Mouse (Mus musculus): Measurements from ENCODE around the gene Gm49359. TPM values are rescaled to one million over a fixed set of nuclear protein-coding genes. Genes with fewer than 3 reads are reported as not detected.
A peak's percentile ranks its signal among the peaks of the same experiment; 100 is the strongest.
"Not testable (repeated sequence)": the region's sequence is repeated elsewhere in the genome, so short reads cannot be mapped to it uniquely, and the experiment has no call there.

Gm49359 gene
- polyA plus RNA-seq (2014; fragmentation: Nextera tagmentation; extraction: Ambion mirVana): 14.9 and 15.3 TPM in 2 replicates

DNA sequence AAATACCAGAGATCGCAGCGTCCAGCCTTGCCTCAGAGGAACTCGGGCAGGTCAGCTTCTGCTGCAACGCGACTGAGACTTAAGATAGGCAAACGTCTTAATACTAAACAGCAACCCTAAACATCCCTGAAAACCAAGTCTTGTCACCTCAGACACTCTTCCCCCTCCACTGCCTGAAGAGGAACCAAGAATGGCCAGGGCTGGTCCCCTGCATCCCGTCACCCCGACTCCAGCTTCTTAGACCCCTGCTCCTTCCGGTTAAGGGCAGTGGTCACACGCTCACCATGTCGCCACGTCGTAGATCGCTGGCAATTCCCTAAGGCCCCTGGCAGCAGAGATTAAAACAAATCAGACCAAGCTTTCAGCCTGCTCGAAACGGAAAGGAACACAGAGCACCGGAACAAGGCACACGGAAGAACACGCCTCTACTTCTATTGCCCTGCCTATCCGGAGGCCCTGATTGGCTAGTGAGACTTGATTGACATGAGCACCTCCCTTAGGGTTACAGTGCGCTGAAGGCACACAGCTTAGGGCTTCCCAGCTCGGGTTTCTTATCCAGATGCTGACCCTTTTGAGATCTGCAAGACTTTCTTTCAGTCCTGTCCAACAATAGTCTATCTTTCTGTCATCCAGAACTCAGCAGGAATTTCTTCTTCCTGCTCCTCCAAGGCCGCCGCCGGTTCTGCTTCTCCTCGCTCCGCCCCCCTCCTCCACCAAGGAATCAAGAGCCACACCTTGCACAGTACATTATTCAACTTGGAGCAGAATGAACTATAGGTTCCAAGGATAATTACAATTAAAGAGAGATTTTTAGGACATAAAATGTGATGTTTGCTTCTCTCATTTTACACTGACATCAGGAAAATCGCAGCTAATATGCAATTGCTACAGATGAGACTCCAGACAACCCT lies at the start of gene Gm49359:
TSS of gene Gm49359 (minus strand) at position 409 of the 911 bp plus-strand sequence.
- under 1% methylated on average over 28 of the region's 28 CpGs for WGBS
- not testable (repeated sequence) for H3K27me3 ChIP-seq (ENCODE audit: control insufficient read depth, insufficient read depth, low read length); H3K36me3 ChIP-seq (ENCODE audit: control insufficient read depth, insufficient read depth, low read length); H3K4me1 ChIP-seq (ENCODE audit: control insufficient read depth, insufficient read depth, low read length); H3K9me3 ChIP-seq (ENCODE audit: control insufficient read depth, low read length)
- H3K27ac ChIP-seq (ENCODE audit: low read depth, low read length): peak within 1 kb of the TSS; percentile 62; the same call in 1 of the 2 replicates
- H3K9ac ChIP-seq (ENCODE audit: low read depth, low read length): peak within 1 kb of the TSS; percentile 71
- ATAC-seq (ENCODE audit: low FRiP score, low TSS enrichment): peak; percentile 100
- H3K4me2 ChIP-seq (replicated peaks; ENCODE audit: low read depth, low read length): peak within 1 kb of the TSS; percentile 34
- peak within 1 kb of the TSS; percentile 65 for H3K4me3 ChIP-seq (ENCODE audit: low read length)

DNA sequence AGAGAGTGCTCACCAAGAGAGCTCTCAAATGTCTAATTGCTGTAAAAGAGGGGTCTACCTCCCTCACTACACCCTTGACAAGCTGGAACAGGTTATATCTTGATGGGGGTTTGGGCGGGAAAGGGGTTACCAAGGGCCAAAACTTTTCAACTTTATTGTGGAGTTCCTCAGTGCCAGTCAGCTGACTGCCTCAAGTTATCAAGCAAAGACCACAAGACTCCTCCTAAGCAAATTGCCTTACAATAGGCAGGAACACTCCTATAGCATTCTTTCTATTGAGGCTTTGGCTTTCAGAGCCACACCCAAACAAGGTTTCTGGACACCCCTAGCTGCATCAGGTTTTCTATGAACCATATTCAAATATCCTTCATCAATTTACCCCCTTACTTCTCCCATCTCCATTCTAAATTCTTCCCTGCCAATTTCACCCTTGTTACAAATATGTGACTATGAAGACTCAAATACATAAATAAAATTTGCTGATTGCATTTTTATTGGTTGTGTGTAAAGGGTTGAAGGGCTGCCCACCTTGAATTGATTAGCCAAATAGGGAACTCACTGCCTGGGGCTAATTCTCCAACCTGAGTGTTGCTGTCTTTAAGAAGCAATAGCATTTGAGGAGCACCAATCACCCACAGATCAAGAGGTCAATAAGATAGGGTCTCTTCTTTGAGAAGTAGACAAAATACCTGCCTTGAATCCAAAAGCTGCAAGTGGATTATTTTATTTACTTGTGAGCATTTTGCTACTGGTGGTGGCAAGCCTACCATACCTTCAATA lies 44.2 kb upstream of the Gm49359 start:
- not testable (repeated sequence) for H3K36me3 ChIP-seq (ENCODE audit: control insufficient read depth, insufficient read depth, low read length); ATAC-seq (ENCODE audit: low FRiP score, low TSS enrichment); H3K9me3 ChIP-seq (ENCODE audit: control insufficient read depth, low read length); H3K4me2 ChIP-seq (replicated peaks; ENCODE audit: low read depth, low read length); H3K4me1 ChIP-seq (ENCODE audit: control insufficient read depth, insufficient read depth, low read length); H3K9ac ChIP-seq (ENCODE audit: low read depth, low read length); H3K4me3 ChIP-seq (ENCODE audit: low read length); H3K27me3 ChIP-seq (ENCODE audit: control insufficient read depth, insufficient read depth, low read length); H3K27ac ChIP-seq (ENCODE audit: low read depth, low read length)
- WGBS: 89% methylated on average over 1 of the region's 1 CpGs

DNA sequence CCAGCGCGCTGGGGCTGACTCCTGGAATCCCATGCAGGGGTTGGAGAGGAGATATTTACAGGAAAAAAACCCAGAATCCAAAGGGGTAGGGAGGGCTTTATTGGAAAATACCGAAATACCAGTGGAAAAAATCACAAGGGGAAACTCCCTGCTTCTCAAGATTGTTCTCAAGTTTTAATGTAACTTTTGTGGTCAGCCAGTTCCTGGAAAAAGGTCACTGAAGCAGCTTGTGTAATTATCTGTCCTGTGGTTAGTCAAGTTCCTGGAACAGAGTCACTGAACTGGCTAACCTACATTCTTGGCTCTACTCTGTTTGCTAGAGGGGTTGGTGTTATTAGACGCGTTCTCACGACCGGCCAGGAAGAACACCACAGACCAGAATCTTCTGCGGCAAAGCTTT lies 6.0 kb upstream of the Gm49359 start:
- not testable (repeated sequence) for ATAC-seq (ENCODE audit: low FRiP score, low TSS enrichment); H3K4me1 ChIP-seq (ENCODE audit: control insufficient read depth, insufficient read depth, low read length); H3K27ac ChIP-seq (ENCODE audit: low read depth, low read length); H3K9ac ChIP-seq (ENCODE audit: low read depth, low read length); H3K4me3 ChIP-seq (ENCODE audit: low read length); H3K4me2 ChIP-seq (replicated peaks; ENCODE audit: low read depth, low read length); H3K27me3 ChIP-seq (ENCODE audit: control insufficient read depth, insufficient read depth, low read length); H3K9me3 ChIP-seq (ENCODE audit: control insufficient read depth, low read length); H3K36me3 ChIP-seq (ENCODE audit: control insufficient read depth, insufficient read depth, low read length)
- WGBS: 97% methylated on average over 8 of the region's 8 CpGs

DNA sequence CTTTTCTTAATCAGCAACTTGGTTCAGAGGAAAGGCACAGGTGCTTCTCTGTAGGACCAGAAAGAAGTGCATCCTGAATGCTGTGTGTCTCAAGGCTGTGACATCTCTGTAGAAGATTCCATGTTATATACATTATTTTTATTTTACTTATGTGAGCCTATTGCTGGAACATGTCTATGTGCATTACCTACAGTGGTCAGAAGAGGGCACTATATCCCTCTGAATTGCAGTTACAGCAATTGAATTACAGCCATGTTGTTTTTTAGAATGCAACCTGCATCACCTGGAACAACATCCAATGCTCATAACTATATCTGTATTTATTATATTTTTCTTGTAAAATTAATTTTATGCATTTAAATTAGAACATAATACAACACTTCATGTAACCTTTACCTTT lies 3.3 kb upstream of the Gm49359 start:
- not testable (repeated sequence) for H3K9ac ChIP-seq (ENCODE audit: low read depth, low read length); H3K4me2 ChIP-seq (replicated peaks; ENCODE audit: low read depth, low read length); H3K27ac ChIP-seq (ENCODE audit: low read depth, low read length); H3K4me1 ChIP-seq (ENCODE audit: control insufficient read depth, insufficient read depth, low read length); H3K36me3 ChIP-seq (ENCODE audit: control insufficient read depth, insufficient read depth, low read length); H3K4me3 ChIP-seq (ENCODE audit: low read length); ATAC-seq (ENCODE audit: low FRiP score, low TSS enrichment); H3K9me3 ChIP-seq (ENCODE audit: control insufficient read depth, low read length); H3K27me3 ChIP-seq (ENCODE audit: control insufficient read depth, insufficient read depth, low read length)

Small RNAs within 50 kb of the gene (microRNA-seq; reads per million reads assigned to microRNA genes)
- gene Gm22256: not detected

Other genes starting within 250 kb of the Gm49359 start
- 8.1 and 9.5 TPM in 2 replicates for gene Gm3604, start 83.7 kb downstream of the Gm49359 start, polyA plus RNA-seq (2014; fragmentation: Nextera tagmentation; extraction: Ambion mirVana)
- gene Zfp935, start 91.7 kb upstream of the Gm49359 start, polyA plus RNA-seq (2014; fragmentation: Nextera tagmentation; extraction: Ambion mirVana): 0.27 and 0.58 TPM in 2 replicates
- gene Zfp934, start 104.4 kb upstream of the Gm49359 start, polyA plus RNA-seq (2014; fragmentation: Nextera tagmentation; extraction: Ambion mirVana): 24.7 and 27.6 TPM in 2 replicates
- gene 6720489N17Rik, start 157.3 kb upstream of the Gm49359 start, polyA plus RNA-seq (2014; fragmentation: Nextera tagmentation; extraction: Ambion mirVana): 16.6 and 20.0 TPM in 2 replicates